Mouse (Mus musculus) lung, postnatal 0 days (tissue): ENCODE results near the gene Rab3gap2.

Experiments used
- CTCF ChIP-seq: IDR thresholded peaks from 2 replicates; pipeline ENCODE4 v1.5.1; 2016; ENCODE audit warnings: antibody characterized with exemption, mild to moderate bottlenecking
- EP300 ChIP-seq: IDR thresholded peaks from 2 replicates; pipeline ENCODE4 v1.6.1; 2016; ENCODE audit warnings: antibody characterized with exemption, mild to moderate bottlenecking, control low read depth

- TF ChIP-seq CTCF (no peak), EP300 (no peak)
These were observed at the start of gene Rab3gap2 for GRCm38 (mm10) chr1:185203909-185204661.
